Mouse (Mus musculus) ovary, adult 2 months (tissue): ENCODE data around the gene Olfr1242. TPM values are rescaled to one million over a fixed set of nuclear protein-coding genes. Genes with fewer than 3 reads are reported as not detected.

ENCODE experiments used
- polyA plus RNA-seq: library from polyadenylated mRNA; depleted of rRNA; stranded (reverse); fragments of >200 nt; gene quantifications from 2 replicates; pipeline ENCODE4 v1.2.3, GENCODE M21; 2012; rRNA removed

Olfr1242 gene
- polyA plus RNA-seq = not detected in 2 replicates

GRCm38 (mm10) chr2:89498235-89498634, at the start of gene Olfr1242:
TSS of gene Olfr1242 (minus strand) at chr2:89498335.

GRCm38 (mm10) chr2:89531387-89531786, 33.3 kb upstream of the Olfr1242 start, which contains the start of gene Olfr1243:
TSS of gene Olfr1243 (minus strand) at chr2:89531487.

GRCm38 (mm10) chr2:89487026-89487425, 11.1 kb downstream of the Olfr1242 start, which contains the start of gene Olfr1241:
TSS of gene Olfr1241 (minus strand) at chr2:89487126.

GRCm38 (mm10) chr2:89442900-89443299, 55.2 kb downstream of the Olfr1242 start, which contains the start of gene Olfr1240:
TSS of gene Olfr1240 (minus strand) at chr2:89443000.

Other genes starting within 250 kb of the Olfr1242 start
- gene Olfr1228, start 244.3 kb downstream of the Olfr1242 start, polyA plus RNA-seq = not detected in 2 replicates
- gene Olfr1229, start 210.3 kb downstream of the Olfr1242 start, polyA plus RNA-seq = not detected in 2 replicates
- gene Olfr1230, start 201.1 kb downstream of the Olfr1242 start, polyA plus RNA-seq = not detected in 2 replicates
- not detected in 2 replicates for gene Olfr1231, start 191.3 kb downstream of the Olfr1242 start, polyA plus RNA-seq
- gene Olfr1232, start 168.7 kb downstream of the Olfr1242 start, polyA plus RNA-seq = not detected in 2 replicates
- not detected in 2 replicates for gene Olfr1233, start 155.9 kb downstream of the Olfr1242 start, polyA plus RNA-seq
- gene Olfr1234, start 133.5 kb downstream of the Olfr1242 start, polyA plus RNA-seq = not detected in 2 replicates
- gene Olfr1238, start 88.7 kb downstream of the Olfr1242 start, polyA plus RNA-seq = not detected in 2 replicates
- not detected in 2 replicates for gene Olfr1239, start 77.9 kb downstream of the Olfr1242 start, polyA plus RNA-seq
- gene Olfr1240, start 55.3 kb downstream of the Olfr1242 start, polyA plus RNA-seq = not detected in 2 replicates
- gene Olfr1241, start 11.2 kb downstream of the Olfr1242 start, polyA plus RNA-seq = not detected in 2 replicates
- not detected in 2 replicates for gene Olfr1243, start 33.2 kb upstream of the Olfr1242 start, polyA plus RNA-seq
- gene Olfr1245, start 80.1 kb upstream of the Olfr1242 start, polyA plus RNA-seq = not detected in 2 replicates
- gene Olfr1246, start 94.8 kb upstream of the Olfr1242 start, polyA plus RNA-seq = 0.17 TPM in 1 of 2 replicates, not detected in the other
- not detected in 2 replicates for gene Olfr1247, start 115.8 kb upstream of the Olfr1242 start, polyA plus RNA-seq
- gene Olfr1248, start 119.9 kb upstream of the Olfr1242 start, polyA plus RNA-seq = not detected in 2 replicates
- gene Olfr1249, start 136.6 kb upstream of the Olfr1242 start, polyA plus RNA-seq = not detected in 2 replicates
- 1.0 and 1.1 TPM in 2 replicates for gene Olfr1250, start 163.1 kb upstream of the Olfr1242 start, polyA plus RNA-seq
- 1.8 and 3.6 TPM in 2 replicates for gene Olfr1251, start 173.6 kb upstream of the Olfr1242 start, polyA plus RNA-seq
- not detected in 2 replicates for gene Olfr1252, start 226.7 kb upstream of the Olfr1242 start, polyA plus RNA-seq